Mouse (Mus musculus) bone marrow, adult 2 months (tissue): ENCODE measurements around the gene Tfr2.

Experiments used
- CTCF ChIP-seq: fragments of 200-500 bp; IDR thresholded peaks from 2 replicates; pipeline ENCODE4 v1.5.1; 2011; ENCODE audit warnings: low read length, control low read depth; ENCODE audit not compliant: control insufficient read depth, insufficient read depth
- POLR2A ChIP-seq: fragments of 200-500 bp; IDR thresholded peaks from 2 replicates; pipeline ENCODE4 v1.6.1; 2011; ENCODE audit warnings: low read depth, mild to moderate bottlenecking, control low read depth, low read length, borderline replicate concordance; ENCODE audit not compliant: control insufficient read depth

DNA sequence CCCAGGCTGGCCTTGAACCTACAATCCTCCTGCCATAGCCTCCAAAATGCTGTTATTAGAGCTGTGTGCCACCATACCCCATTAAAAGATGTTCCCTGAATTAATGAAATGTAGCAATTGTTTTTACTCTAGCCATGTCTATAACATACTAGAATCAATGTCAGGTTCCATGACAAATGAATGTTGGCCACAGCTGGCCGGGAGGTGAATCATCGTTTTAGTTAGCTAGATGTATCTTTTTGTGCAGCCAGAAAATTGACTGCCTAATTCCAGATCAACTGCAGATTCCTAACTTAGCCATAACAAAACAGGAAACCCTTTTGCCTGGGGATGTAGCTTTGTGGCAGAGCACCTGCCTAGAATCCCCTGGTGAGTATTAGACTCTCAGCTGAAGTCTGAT, 19.8 kb upstream of the Tfr2 start:
- no peak for TF ChIP-seq POLR2A
- TF ChIP-seq CTCF: no peak
